Mouse (Mus musculus): Measurements from ENCODE around the gene Nr0b2. TPM values are rescaled to one million over a fixed set of nuclear protein-coding genes. Genes with fewer than 3 reads are reported as not detected.

Nr0b2 gene
- polyA plus RNA-seq, 1 experiment, result not detected

DNA sequence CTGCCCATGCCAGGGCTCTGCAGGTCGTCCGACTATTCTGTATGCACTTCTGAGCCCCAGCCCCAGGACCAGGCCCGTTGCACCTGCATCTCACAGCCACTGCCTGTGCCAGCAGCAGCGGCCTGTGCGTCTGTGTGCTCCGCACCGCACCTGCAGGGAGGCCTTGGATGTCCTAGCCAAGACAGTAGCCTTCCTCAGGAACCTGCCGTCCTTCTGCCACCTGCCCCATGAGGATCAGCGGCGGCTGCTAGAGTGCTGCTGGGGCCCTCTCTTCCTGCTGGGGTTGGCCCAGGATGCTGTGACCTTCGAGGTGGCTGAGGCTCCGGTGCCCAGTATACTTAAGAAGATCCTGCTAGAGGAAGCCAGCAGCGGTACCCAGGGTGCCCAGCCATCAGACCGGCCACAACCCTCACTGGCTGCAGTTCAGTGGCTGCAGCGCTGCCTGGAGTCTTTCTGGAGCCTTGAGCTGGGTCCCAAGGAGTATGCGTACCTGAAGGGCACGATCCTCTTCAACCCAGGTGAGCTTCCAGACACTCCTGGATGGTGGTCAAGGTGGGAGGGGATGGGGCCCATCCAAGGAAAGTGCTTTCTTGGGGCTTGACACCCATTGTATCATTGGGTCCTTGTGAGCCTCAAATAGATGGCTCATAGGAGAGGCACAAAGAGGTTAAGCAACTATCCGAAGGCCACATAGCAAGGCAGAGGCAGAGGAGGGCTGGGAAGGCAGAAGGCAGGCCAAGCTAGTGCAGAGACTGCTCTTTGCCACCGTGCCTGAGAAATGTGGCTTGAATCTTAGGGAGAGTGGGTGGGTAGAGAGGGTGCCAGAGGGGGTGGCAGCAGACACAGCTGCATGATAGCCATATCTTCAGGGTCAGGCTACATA is 513 bp downstream of the Nr0b2 start:
- Histone ChIP-seq H3K4me3 (ENCODE audit: insufficient read depth, low read depth, low read length) (no peak overlapping the region), H3K27ac (ENCODE audit: insufficient read depth, low read depth, low read length) (no peak overlapping the region), H3K4me1 (ENCODE audit: control insufficient read depth, insufficient read depth, low read length) (no peaks in the 10 kb centered on the region)
- WGBS, result 76% methylated on average over 19 of the region's 19 CpGs
- TF ChIP-seq CTCF (IDR thresholded peaks at IDR 0.05; ENCODE audit: insufficient read depth, low read depth, low read length) (no peak), POLR2A (IDR thresholded peaks at IDR 0.05; ENCODE audit: insufficient read depth, low read depth, low read length) (no peak)

DNA sequence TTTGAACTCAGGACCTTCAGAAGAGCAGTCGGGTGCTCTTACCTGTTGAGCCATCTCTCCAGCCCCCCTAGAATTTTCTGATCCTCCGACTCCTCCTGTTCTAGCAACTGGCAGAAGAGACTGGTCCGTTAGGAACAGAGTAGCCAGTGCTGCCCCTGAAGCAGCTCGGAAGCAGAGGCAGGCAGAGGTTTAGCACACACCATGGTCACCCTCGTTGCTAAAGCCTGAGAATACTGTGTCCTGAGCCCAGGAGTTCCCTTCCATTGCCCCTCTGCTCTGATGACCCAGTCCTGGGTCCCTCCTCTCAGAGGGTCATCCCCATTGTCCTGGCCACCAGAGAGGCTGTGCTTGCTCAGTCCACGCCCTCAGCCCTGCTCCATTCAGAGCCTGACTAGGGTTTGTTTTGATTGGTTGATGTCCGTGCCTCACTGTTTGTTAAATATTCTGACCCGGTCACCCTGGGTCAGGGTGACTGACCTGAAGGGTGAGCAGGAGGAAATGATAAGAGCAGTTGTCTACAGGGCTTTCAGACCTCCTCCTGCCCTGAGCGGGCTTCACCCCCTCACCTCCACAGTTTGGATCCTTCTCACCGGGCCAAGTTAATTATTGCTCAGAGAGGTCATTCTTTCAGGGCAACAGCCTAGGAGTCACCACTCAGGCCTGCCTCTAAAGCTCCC is 4.0 kb downstream of the Nr0b2 start:
- H3K4me1 ChIP-seq (ENCODE audit: control insufficient read depth, insufficient read depth, low read length), result no peaks in the 10 kb centered on the region
- no peak overlapping the region for H3K4me3 ChIP-seq (ENCODE audit: insufficient read depth, low read depth, low read length)
- 46% methylated on average over 10 of the region's 10 CpGs for WGBS
- TF ChIP-seq POLR2A (IDR thresholded peaks at IDR 0.05; ENCODE audit: insufficient read depth, low read depth, low read length) (no peak), CTCF (IDR thresholded peaks at IDR 0.05; ENCODE audit: insufficient read depth, low read depth, low read length) (no peak)
- H3K27ac ChIP-seq (ENCODE audit: insufficient read depth, low read depth, low read length), result no peak overlapping the region

DNA sequence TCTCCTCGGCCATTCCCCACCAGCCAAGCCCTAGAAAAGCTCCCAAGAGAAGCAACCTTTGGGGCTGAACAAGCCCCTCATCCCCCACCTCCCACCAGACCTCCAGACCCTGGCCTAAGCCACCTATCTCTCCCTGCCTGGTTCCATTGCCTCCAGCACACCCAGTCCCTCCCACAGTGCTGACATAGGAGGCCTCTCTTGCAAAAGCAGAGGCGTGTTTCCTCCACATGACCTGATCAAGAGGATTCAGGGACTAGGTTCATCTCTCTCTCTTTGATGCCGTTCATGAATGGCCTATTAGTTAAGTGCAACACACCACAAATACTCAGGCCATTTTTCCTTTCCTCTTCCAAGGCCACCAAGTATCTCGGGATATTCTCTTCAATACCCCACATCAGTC is 6.7 kb downstream of the Nr0b2 start:
- peaks cover 2% of the 10 kb centered on the region; the same call in 1 of the 2 replicates for H3K4me1 ChIP-seq (ENCODE audit: control insufficient read depth, insufficient read depth, low read length)
- H3K4me3 ChIP-seq (ENCODE audit: insufficient read depth, low read depth, low read length), result no peak overlapping the region
- 77% methylated on average over 4 of the region's 4 CpGs for WGBS
- no peak for TF ChIP-seq POLR2A (IDR thresholded peaks at IDR 0.05; ENCODE audit: insufficient read depth, low read depth, low read length)
- TF ChIP-seq CTCF (IDR thresholded peaks at IDR 0.05; ENCODE audit: insufficient read depth, low read depth, low read length), result no peak
- no peak overlapping the region for H3K27ac ChIP-seq (ENCODE audit: insufficient read depth, low read depth, low read length)

DNA sequence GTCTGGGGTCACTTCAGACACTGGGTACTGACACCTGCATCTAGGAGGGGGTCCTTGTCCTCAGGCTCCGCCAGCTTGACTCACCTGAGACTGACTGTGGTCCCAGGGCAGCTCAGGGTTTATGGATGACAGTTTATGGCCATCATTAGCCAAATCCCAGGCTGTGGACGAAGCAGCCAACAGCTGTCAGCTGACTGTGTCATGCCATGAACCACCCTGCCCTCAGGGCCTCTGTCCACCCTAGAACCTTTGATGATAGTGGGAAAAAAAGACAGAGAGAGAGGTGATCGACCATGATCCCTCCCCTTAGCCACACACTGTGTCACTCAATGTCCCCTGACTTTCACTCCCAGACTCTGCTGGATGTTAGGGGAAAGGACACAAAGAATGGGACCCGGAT is 8.4 kb downstream of the Nr0b2 start:
- Histone ChIP-seq H3K4me3 (ENCODE audit: insufficient read depth, low read depth, low read length) (no peak overlapping the region), H3K27ac (ENCODE audit: insufficient read depth, low read depth, low read length) (no peak overlapping the region), H3K4me1 (ENCODE audit: control insufficient read depth, insufficient read depth, low read length) (peaks cover 2% of the 10 kb centered on the region; the same call in 1 of the 2 replicates)
- 76% methylated on average over 4 of the region's 4 CpGs for WGBS
- TF ChIP-seq CTCF (IDR thresholded peaks at IDR 0.05; ENCODE audit: insufficient read depth, low read depth, low read length) (no peak), POLR2A (IDR thresholded peaks at IDR 0.05; ENCODE audit: insufficient read depth, low read depth, low read length) (no peak)

DNA sequence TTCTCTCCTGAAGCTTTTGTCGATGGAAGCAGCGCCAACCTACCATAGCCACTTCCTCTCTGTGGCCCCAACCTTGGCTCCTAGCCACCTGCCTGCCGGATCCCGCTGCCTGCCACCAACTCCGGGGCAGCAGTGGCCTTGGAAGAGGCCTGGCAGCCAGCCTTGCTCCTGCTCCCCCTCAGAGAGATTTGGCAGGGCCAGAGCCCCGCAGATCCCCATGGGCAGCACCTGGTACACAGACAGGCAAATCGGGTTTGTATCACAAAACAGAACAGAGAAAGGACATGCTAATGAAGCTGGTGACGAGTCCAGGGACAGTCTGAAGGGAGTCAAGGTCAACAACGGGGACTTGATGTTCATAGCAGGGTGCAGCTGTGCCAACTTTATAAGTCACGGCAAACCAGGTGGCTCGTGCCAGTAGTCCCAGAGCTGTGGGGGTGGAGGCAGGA is 10.0 kb downstream of the Nr0b2 start:
- peaks cover 2% of the 10 kb centered on the region; the same call in 1 of the 2 replicates for H3K4me1 ChIP-seq (ENCODE audit: control insufficient read depth, insufficient read depth, low read length)
- H3K4me3 ChIP-seq (ENCODE audit: insufficient read depth, low read depth, low read length), result no peak overlapping the region
- H3K27ac ChIP-seq (ENCODE audit: insufficient read depth, low read depth, low read length), result no peak overlapping the region
- no peak for TF ChIP-seq POLR2A (IDR thresholded peaks at IDR 0.05; ENCODE audit: insufficient read depth, low read depth, low read length)
- no peak for TF ChIP-seq CTCF (IDR thresholded peaks at IDR 0.05; ENCODE audit: insufficient read depth, low read depth, low read length)
- 30% methylated on average over 11 of the region's 11 CpGs for WGBS

DNA sequence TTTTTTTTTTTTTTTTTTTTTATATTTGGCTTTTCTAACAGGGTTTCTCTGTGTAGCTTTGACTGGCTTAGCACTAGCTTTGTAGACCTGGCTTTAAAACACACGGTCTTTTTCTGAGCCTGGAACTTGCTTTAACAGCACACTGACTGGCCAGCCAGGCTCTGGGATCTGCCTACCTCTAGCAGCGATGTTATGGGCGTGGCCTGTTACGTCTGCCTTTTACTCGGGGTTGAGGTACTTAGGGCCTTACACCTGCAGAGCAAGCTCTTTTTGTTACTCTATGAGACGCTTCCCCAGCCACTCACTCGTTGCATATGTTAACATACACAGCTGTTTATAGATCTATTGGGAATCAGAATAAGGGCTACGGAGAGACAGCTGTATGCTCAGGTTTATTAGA is 14.1 kb downstream of the Nr0b2 start:
- WGBS, result 27% methylated on average over 8 of the region's 8 CpGs
- TF ChIP-seq CTCF (IDR thresholded peaks at IDR 0.05; ENCODE audit: insufficient read depth, low read depth, low read length), result no peak
- no peak for TF ChIP-seq POLR2A (IDR thresholded peaks at IDR 0.05; ENCODE audit: insufficient read depth, low read depth, low read length)
- Histone ChIP-seq H3K4me3 (ENCODE audit: insufficient read depth, low read depth, low read length) (no peak overlapping the region), H3K27ac (ENCODE audit: insufficient read depth, low read depth, low read length) (no peak overlapping the region), H3K4me1 (ENCODE audit: control insufficient read depth, insufficient read depth, low read length) (peaks cover 2% of the 10 kb centered on the region; the same call in 1 of the 2 replicates)

DNA sequence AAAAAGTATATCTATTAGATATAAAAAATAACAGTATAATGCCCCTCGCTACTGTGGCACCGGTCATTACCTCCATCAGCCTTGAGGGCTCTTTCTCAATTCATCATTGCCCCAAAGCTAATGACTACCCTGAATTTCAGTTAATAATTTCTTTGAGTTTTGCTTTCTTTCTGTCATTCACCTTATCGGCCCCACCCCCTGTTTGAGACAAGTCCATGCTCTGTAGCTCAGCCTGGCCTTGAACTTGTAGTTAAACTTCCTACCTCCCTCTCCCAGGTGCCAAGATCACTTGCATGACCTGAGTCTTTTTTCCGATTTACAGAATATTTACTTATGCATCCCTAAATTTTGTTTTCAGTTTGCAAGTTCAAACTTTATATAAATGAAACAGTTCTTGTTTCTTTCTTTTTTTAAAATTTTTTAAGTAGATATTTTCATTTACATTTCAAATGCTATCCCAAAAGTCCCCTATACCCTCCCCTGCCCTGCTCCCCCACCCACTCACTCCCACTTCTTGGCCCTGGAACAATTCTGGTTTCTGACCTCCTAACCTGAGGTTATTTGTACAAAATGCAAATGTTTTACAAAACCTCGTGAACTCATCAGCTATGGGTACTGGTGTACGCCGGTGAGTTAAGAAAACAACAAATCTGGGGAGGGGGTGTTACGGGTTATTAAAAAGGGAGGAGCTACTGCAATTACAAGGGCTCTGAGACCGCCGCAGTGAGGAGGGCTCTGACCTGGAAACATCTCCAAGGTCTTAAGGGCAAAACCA is 16.3 kb downstream of the Nr0b2 start:
- Histone ChIP-seq H3K27ac (ENCODE audit: insufficient read depth, low read depth, low read length) (no peak overlapping the region), H3K4me3 (ENCODE audit: insufficient read depth, low read depth, low read length) (no peak overlapping the region), H3K4me1 (ENCODE audit: control insufficient read depth, insufficient read depth, low read length) (no peaks in the 10 kb centered on the region)
- WGBS, result 79% methylated on average over 10 of the region's 10 CpGs
- no peak for TF ChIP-seq CTCF (IDR thresholded peaks at IDR 0.05; ENCODE audit: insufficient read depth, low read depth, low read length)
- TF ChIP-seq POLR2A (IDR thresholded peaks at IDR 0.05; ENCODE audit: insufficient read depth, low read depth, low read length), result no peak

DNA sequence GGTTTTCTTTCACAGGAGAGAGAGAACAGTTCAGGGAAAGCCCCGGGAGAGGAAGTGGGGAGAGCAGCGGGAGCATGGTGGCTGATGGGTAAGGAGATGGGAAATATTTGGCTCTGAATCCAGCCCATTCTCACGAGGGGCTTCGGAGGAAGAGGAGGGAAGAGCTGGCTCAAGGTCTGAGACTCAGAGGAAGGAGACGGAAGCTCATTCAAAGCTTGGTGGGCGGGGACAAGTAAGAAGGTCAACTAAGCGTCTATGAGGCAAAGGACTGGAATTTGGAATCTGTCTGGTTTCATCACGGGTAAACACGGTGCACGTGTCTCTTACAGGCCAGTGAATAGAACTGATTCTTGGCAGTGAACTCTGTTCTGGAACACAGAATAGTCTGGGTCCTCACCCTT is 16.9 kb downstream of the Nr0b2 start:
- WGBS, result 50% methylated on average over 10 of the region's 10 CpGs
- Histone ChIP-seq H3K4me1 (ENCODE audit: control insufficient read depth, insufficient read depth, low read length) (no peaks in the 10 kb centered on the region), H3K4me3 (ENCODE audit: insufficient read depth, low read depth, low read length) (no peak overlapping the region), H3K27ac (ENCODE audit: insufficient read depth, low read depth, low read length) (no peak overlapping the region)
- TF ChIP-seq POLR2A (IDR thresholded peaks at IDR 0.05; ENCODE audit: insufficient read depth, low read depth, low read length), result no peak
- TF ChIP-seq CTCF (IDR thresholded peaks at IDR 0.05; ENCODE audit: insufficient read depth, low read depth, low read length), result no peak

Measured in olfactory bulb, adult 2 months (tissue).